Mouse (Mus musculus): ENCODE results near the gene Rtn3. TPM values are rescaled to one million over a fixed set of nuclear protein-coding genes. Genes with fewer than 3 reads are reported as not detected.

Rtn3 gene
- polyA plus RNA-seq, 1 experiment from 2014 or later, result 380 TPM

GRCm38 (mm10) chr19:7481541-7482265, 1.4 kb downstream of the Rtn3 start:
- Histone ChIP-seq H3K36me3 (0 out of 2 replicates have a peak, but pooled peaks cover 5% of the 10 kb centered on the region), H3K27ac (peak overlapping the region; percentile 100), H3K9ac (peak overlapping the region; percentile 99), H3K9me3 (replicated peaks) (no peaks in the 10 kb centered on the region), H3K4me1 (peaks cover 13% of the 10 kb centered on the region), H3K4me2 (replicated peaks) (peak overlapping the region; percentile 61), H3K4me3 (peak overlapping the region; percentile 99), H3K27me3 (no peaks in the 10 kb centered on the region)
- ATAC-seq (ENCODE audit: low FRiP score), result peak; percentile 11; the same call in 1 of the 2 replicates
- 4% methylated on average over 12 of the region's 12 CpGs for WGBS

GRCm38 (mm10) chr19:7479751-7480248, 3.3 kb downstream of the Rtn3 start:
- ATAC-seq (ENCODE audit: low FRiP score), result no peak
- Histone ChIP-seq H3K4me3 (no peak overlapping the region), H3K27ac (no peak overlapping the region), H3K4me1 (peaks cover 13% of the 10 kb centered on the region), H3K36me3 (0 out of 2 replicates have a peak, but pooled peaks cover 5% of the 10 kb centered on the region), H3K27me3 (no peaks in the 10 kb centered on the region), H3K4me2 (replicated peaks) (peak overlapping the region; percentile 61), H3K9ac (no peak overlapping the region), H3K9me3 (replicated peaks) (no peaks in the 10 kb centered on the region)
- WGBS, result 96% methylated on average over 3 of the region's 3 CpGs

- H3K9ac ChIP-seq, result no peak overlapping the region
- WGBS, result 96% methylated on average over 2 of the region's 2 CpGs
- H3K4me3 ChIP-seq, result no peak overlapping the region
- H3K27ac ChIP-seq, result no peak overlapping the region
- H3K27me3 ChIP-seq, result no peaks in the 10 kb centered on the region
- no peaks in the 10 kb centered on the region for H3K9me3 ChIP-seq (replicated peaks)
- no peaks in the 10 kb centered on the region for H3K4me1 ChIP-seq
- ATAC-seq (ENCODE audit: low FRiP score), result no peak
- H3K4me2 ChIP-seq (replicated peaks), result no peak overlapping the region
- H3K36me3 ChIP-seq, result 0 out of 2 replicates have a peak, but pooled peaks cover 3% of the 10 kb centered on the region
Observed at GRCm38 (mm10) chr19:7470643-7471042, 12.4 kb downstream of the Rtn3 start.

GRCm38 (mm10) chr19:7467915-7468314, 15.2 kb downstream of the Rtn3 start:
- ATAC-seq (ENCODE audit: low FRiP score), result no peak
- no peaks in the 10 kb centered on the region for H3K4me1 ChIP-seq
- no peak overlapping the region for H3K27ac ChIP-seq
- no peaks in the 10 kb centered on the region for H3K36me3 ChIP-seq
- H3K9ac ChIP-seq, result no peak overlapping the region
- no peaks in the 10 kb centered on the region for H3K9me3 ChIP-seq (replicated peaks)
- H3K4me3 ChIP-seq, result no peak overlapping the region
- no peak overlapping the region for H3K4me2 ChIP-seq (replicated peaks)
- H3K27me3 ChIP-seq, result no peaks in the 10 kb centered on the region

- H3K27me3 ChIP-seq, result no peaks in the 10 kb centered on the region
- no peak overlapping the region for H3K4me2 ChIP-seq (replicated peaks)
- ATAC-seq (ENCODE audit: low FRiP score), result no peak
- H3K36me3 ChIP-seq, result peaks cover 13% of the 10 kb centered on the region; the same call in 1 of the 2 replicates
- 91% methylated on average over 2 of the region's 2 CpGs for WGBS
- H3K4me1 ChIP-seq, result peaks cover 3% of the 10 kb centered on the region; the same call in 1 of the 2 replicates
- no peaks in the 10 kb centered on the region for H3K9me3 ChIP-seq (replicated peaks)
- no peak overlapping the region for H3K27ac ChIP-seq
- H3K4me3 ChIP-seq, result no peak overlapping the region
- H3K9ac ChIP-seq, result no peak overlapping the region
Observed at GRCm38 (mm10) chr19:7459370-7459769, 23.7 kb downstream of the Rtn3 start.

- Histone ChIP-seq H3K4me2 (replicated peaks) (no peak overlapping the region), H3K27ac (no peak overlapping the region), H3K4me3 (no peak overlapping the region), H3K4me1 (peaks cover 3% of the 10 kb centered on the region; the same call in 1 of the 2 replicates), H3K9ac (no peak overlapping the region), H3K36me3 (peaks cover 13% of the 10 kb centered on the region; the same call in 1 of the 2 replicates), H3K9me3 (replicated peaks) (no peaks in the 10 kb centered on the region), H3K27me3 (no peaks in the 10 kb centered on the region)
- no peak for ATAC-seq (ENCODE audit: low FRiP score)
Observed at GRCm38 (mm10) chr19:7458901-7459300, 24.2 kb downstream of the Rtn3 start.

- Histone ChIP-seq H3K4me2 (replicated peaks) (no peak overlapping the region), H3K27me3 (no peaks in the 10 kb centered on the region), H3K36me3 (peaks cover 13% of the 10 kb centered on the region; the same call in 1 of the 2 replicates), H3K9me3 (replicated peaks) (no peaks in the 10 kb centered on the region), H3K27ac (no peak overlapping the region), H3K4me3 (no peak overlapping the region), H3K4me1 (peaks cover 3% of the 10 kb centered on the region; the same call in 1 of the 2 replicates), H3K9ac (no peak overlapping the region)
- no peak for ATAC-seq (ENCODE audit: low FRiP score)
- WGBS, result 80% methylated on average over 2 of the region's 2 CpGs
Observed at GRCm38 (mm10) chr19:7456803-7457202, 26.3 kb downstream of the Rtn3 start.

- WGBS, result 90% methylated on average over 1 of the region's 1 CpGs
- no peaks in the 10 kb centered on the region for H3K27me3 ChIP-seq
Observed at GRCm38 (mm10) chr19:7445596-7445995, 37.5 kb downstream of the Rtn3 start.

GRCm38 (mm10) chr19:7445105-7445504, 38.0 kb downstream of the Rtn3 start:
- H3K9me3 ChIP-seq (replicated peaks), result no peaks in the 10 kb centered on the region
- H3K36me3 ChIP-seq, result no peaks in the 10 kb centered on the region

More at GRCm38 (mm10) chr19:7445596-7445995, 37.5 kb downstream of the Rtn3 start:
- no peak overlapping the region for H3K27ac ChIP-seq
- H3K36me3 ChIP-seq, result no peaks in the 10 kb centered on the region
- H3K4me1 ChIP-seq, result no peaks in the 10 kb centered on the region; the same call in 1 of the 2 replicates
- H3K4me2 ChIP-seq (replicated peaks), result no peak overlapping the region
- no peak overlapping the region for H3K9ac ChIP-seq
- no peaks in the 10 kb centered on the region for H3K9me3 ChIP-seq (replicated peaks)
- no peak for ATAC-seq (ENCODE audit: low FRiP score)
- H3K4me3 ChIP-seq, result no peak overlapping the region

GRCm38 (mm10) chr19:7441493-7441892, 41.6 kb downstream of the Rtn3 start:
- Histone ChIP-seq H3K9me3 (replicated peaks) (no peaks in the 10 kb centered on the region), H3K4me3 (no peak overlapping the region), H3K4me1 (peaks cover 1% of the 10 kb centered on the region; the same call in 1 of the 2 replicates), H3K4me2 (replicated peaks) (no peak overlapping the region), H3K36me3 (no peaks in the 10 kb centered on the region), H3K9ac (no peak overlapping the region), H3K27me3 (no peaks in the 10 kb centered on the region), H3K27ac (no peak overlapping the region)
- no peak; the same call in 1 of the 2 replicates for ATAC-seq (ENCODE audit: low FRiP score)
- WGBS, result 67% methylated on average over 14 of the region's 14 CpGs

More at GRCm38 (mm10) chr19:7445105-7445504, 38.0 kb downstream of the Rtn3 start:
- no peak for ATAC-seq (ENCODE audit: low FRiP score)
- Histone ChIP-seq H3K27ac (no peak overlapping the region), H3K4me1 (no peaks in the 10 kb centered on the region; the same call in 1 of the 2 replicates), H3K4me2 (replicated peaks) (no peak overlapping the region), H3K4me3 (no peak overlapping the region), H3K9ac (no peak overlapping the region), H3K27me3 (no peaks in the 10 kb centered on the region)
- WGBS, result 95% methylated on average over 2 of the region's 2 CpGs

- peaks cover 2% of the 10 kb centered on the region; the same call in 1 of the 2 replicates for H3K4me1 ChIP-seq
- no peak overlapping the region for H3K9ac ChIP-seq
- no peaks in the 10 kb centered on the region for H3K9me3 ChIP-seq (replicated peaks)
- no peak overlapping the region for H3K27ac ChIP-seq
- no peak for ATAC-seq (ENCODE audit: low FRiP score)
- peaks cover 18% of the 10 kb centered on the region for H3K36me3 ChIP-seq
- no peak overlapping the region for H3K4me2 ChIP-seq (replicated peaks)
- H3K27me3 ChIP-seq, result no peaks in the 10 kb centered on the region
- no peak overlapping the region for H3K4me3 ChIP-seq
Observed at GRCm38 (mm10) chr19:7438295-7438694, 44.8 kb downstream of the Rtn3 start.

- H3K4me3 ChIP-seq, result no peak overlapping the region
- no peaks in the 10 kb centered on the region for H3K27me3 ChIP-seq
- peaks cover 36% of the 10 kb centered on the region for H3K36me3 ChIP-seq
- no peak overlapping the region for H3K4me2 ChIP-seq (replicated peaks)
- H3K9me3 ChIP-seq (replicated peaks), result no peaks in the 10 kb centered on the region
- peak; percentile 55; the same call in 1 of the 2 replicates for ATAC-seq (ENCODE audit: low FRiP score)
- H3K9ac ChIP-seq, result no peak overlapping the region
- H3K4me1 ChIP-seq, result peaks cover 2% of the 10 kb centered on the region; the same call in 1 of the 2 replicates
- no peak overlapping the region; the same call in 1 of the 2 replicates for H3K27ac ChIP-seq
- 80% methylated on average over 5 of the region's 5 CpGs for WGBS
Observed at GRCm38 (mm10) chr19:7436061-7436970, 46.8 kb downstream of the Rtn3 start.

Data from hindbrain, embryonic 12.5 days (tissue).